Mouse (Mus musculus) urinary bladder, postnatal 25 days (tissue): ENCODE measurements around the gene Olfr55.
"Not testable (repeated sequence)": the region's sequence is repeated elsewhere in the genome, so short reads cannot be mapped to it uniquely, and the experiment has no call there.

ENCODE experiments used
- DNase-seq: peaks from one replicate; pipeline ENCODE4 v3.0.0; 2022; ENCODE audit warnings: low spot score

The Olfr55 gene

GRCm38 (mm10) chr17:33168147-33168546 lies at the start of gene Olfr55:
Gene Olfr55, plus strand, starts transcription at chr17:33168447.
- DNase-seq = not testable (repeated sequence)

DNA sequence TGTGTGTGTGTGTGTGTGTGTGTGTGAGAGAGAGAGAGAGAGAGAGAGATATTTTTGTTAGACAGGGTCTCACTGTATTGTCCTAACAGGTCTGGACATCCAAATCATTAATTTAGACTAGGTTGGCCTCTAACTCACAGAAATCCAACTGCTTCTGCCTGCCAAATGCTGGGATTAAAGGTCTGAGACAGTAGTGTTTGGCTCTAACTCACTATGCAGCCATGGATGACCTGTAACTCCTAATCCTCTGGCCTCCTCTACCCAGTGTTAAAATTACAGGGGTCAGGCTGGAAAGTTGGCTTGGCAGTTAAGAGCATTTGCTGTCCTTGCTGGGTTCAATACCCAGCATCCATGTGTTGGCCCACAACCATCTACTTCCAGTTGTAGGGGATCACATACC lies 43.7 kb upstream of the Olfr55 start:
- no peak for DNase-seq

GRCm38 (mm10) chr17:33126257-33126656 lies 42.0 kb upstream of the Olfr55 start:
- DNase-seq = no peak

DNA sequence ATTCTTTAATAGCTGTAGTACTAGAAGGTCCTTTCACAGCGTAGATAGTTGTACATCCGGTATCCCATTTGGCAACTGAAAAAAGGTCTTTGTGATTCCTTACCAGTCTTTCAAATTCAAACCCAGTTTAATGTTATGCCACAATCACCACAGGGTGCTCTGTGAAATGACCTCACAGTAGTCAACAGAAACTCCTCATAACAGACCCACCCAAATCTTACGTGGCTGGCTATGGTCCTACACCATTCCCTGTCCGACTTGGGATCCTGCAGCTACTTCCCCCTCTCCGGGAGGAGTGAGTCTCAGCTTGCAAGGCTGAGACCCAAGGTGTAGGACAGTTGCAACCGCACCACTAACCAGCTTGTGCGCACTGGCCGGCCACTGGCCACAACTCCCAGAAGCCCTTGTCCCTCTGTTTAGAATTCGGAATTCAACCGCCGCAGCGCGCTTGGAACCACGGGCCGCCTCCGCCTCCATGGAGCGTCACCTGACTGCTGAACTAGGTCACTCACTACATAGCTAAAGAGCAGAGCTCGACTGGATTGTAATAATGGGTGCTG lies 28.9 kb upstream of the Olfr55 start, which contains the start of gene Morc2b:
TSS of gene Morc2b (minus strand) at position 423 of the 560 bp plus-strand sequence.
- no peak for DNase-seq

- DNase-seq = not testable (repeated sequence)
These were observed 22.8 kb downstream of the Olfr55 start, which contains the start of gene Olfr239 for GRCm38 (mm10) chr17:33191002-33191401. Gene Olfr239, plus strand, starts transcription at chr17:33191302.

GRCm38 (mm10) chr17:33221590-33221989 lies 53.3 kb downstream of the Olfr55 start, which contains the start of gene Olfr1564:
Gene Olfr1564, minus strand, starts transcription at chr17:33221690.
- no peak for DNase-seq
